Mouse (Mus musculus) frontal cortex, postnatal 36 days (tissue): ENCODE measurements around the gene Olfr267.

Experiments used
- DNase-seq, 2 experiments: peaks; one replicate each; pipeline ENCODE4 v3.0.0; 2022; ENCODE audit warnings: low spot score in 2 of 2

Olfr267 gene

GRCm38 (mm10) chr4:58787616-58788015, at the start of gene Olfr267:
TSS of gene Olfr267 (minus strand) at chr4:58787716.
- DNase-seq = no peak

GRCm38 (mm10) chr4:58832908-58833307, 45.4 kb upstream of the Olfr267 start:
- no peak for DNase-seq

GRCm38 (mm10) chr4:58825921-58826320, 38.4 kb upstream of the Olfr267 start:
- no peak for DNase-seq

GRCm38 (mm10) chr4:58786659-58787058, 857 bp downstream of the Olfr267 start:
- no peak for DNase-seq

- DNase-seq = no peak
Measured at GRCm38 (mm10) chr4:58763417-58763816, 24.1 kb downstream of the Olfr267 start.

- DNase-seq = no peak
Measured at GRCm38 (mm10) chr4:58749510-58749909, 38.0 kb downstream of the Olfr267 start.

GRCm38 (mm10) chr4:58749101-58749500, 38.4 kb downstream of the Olfr267 start:
- DNase-seq = no peak

GRCm38 (mm10) chr4:58745583-58746222, 41.8 kb downstream of the Olfr267 start:
- no peak for DNase-seq

GRCm38 (mm10) chr4:58736867-58737633, 50.5 kb downstream of the Olfr267 start:
- DNase-seq = no peak
